Mouse (Mus musculus) CH12F3 (cell line): ENCODE data around the gene Ncapd2.

Experiments used
- in situ Hi-C: fragments of 300-500 bp; cut with MboI; formaldehyde crosslinking; loops from 2 replicates; pipeline ENCODE4 v1.14.3; 2020; ENCODE audit warnings: low sequenced_read_pairs

Gene Ncapd2

GRCm38 (mm10) chr6:125215148-125215954 is 23.9 kb upstream of the Ncapd2 start, which contains the start of gene Vamp1:
Gene Vamp1 (plus strand): TSS chr6:125215551.
- in situ Hi-C loops: no loop called here

GRCm38 (mm10) chr6:125213715-125214114 is 22.2 kb upstream of the Ncapd2 start:
- in situ Hi-C loops: no loop called here

GRCm38 (mm10) chr6:125213129-125213528 is 21.6 kb upstream of the Ncapd2 start:
- in situ Hi-C loops: no loop called here

GRCm38 (mm10) chr6:125212621-125213020 is 21.1 kb upstream of the Ncapd2 start:
- in situ Hi-C loops: no loop called here

GRCm38 (mm10) chr6:125210436-125210835 is 18.9 kb upstream of the Ncapd2 start:
- in situ Hi-C loops: no loop called here

- in situ Hi-C loops: no loop called here
Measured at GRCm38 (mm10) chr6:125197166-125197565, 5.7 kb upstream of the Ncapd2 start.

- in situ Hi-C loops: no loop called here
Measured at GRCm38 (mm10) chr6:125196301-125196700, 4.8 kb upstream of the Ncapd2 start.

GRCm38 (mm10) chr6:125195541-125196075 is 4.1 kb upstream of the Ncapd2 start:
- in situ Hi-C loops: no loop called here

GRCm38 (mm10) chr6:125193390-125193789 is 1.9 kb upstream of the Ncapd2 start:
- in situ Hi-C loops: no loop called here

GRCm38 (mm10) chr6:125192841-125193240 is 1.3 kb upstream of the Ncapd2 start:
- in situ Hi-C loops: no loop called here

GRCm38 (mm10) chr6:125192016-125192714 is 664 bp upstream of the Ncapd2 start:
- in situ Hi-C loops: no loop called here

- in situ Hi-C loops: no loop called here
Measured at GRCm38 (mm10) chr6:125190816-125191215, 685 bp downstream of the Ncapd2 start.

- in situ Hi-C loops: no loop called here
Measured at GRCm38 (mm10) chr6:125186203-125186602, 5.3 kb downstream of the Ncapd2 start.

GRCm38 (mm10) chr6:125182133-125182532 is 9.4 kb downstream of the Ncapd2 start:
- in situ Hi-C loops: no loop called here

GRCm38 (mm10) chr6:125179601-125180000 is 11.9 kb downstream of the Ncapd2 start:
- in situ Hi-C loops: no loop called here

GRCm38 (mm10) chr6:125175469-125175868 is 16.0 kb downstream of the Ncapd2 start:
- in situ Hi-C loops: no loop called here

GRCm38 (mm10) chr6:125173256-125173655 is 18.2 kb downstream of the Ncapd2 start:
- in situ Hi-C loops: no loop called here

GRCm38 (mm10) chr6:125172474-125172873 is 19.0 kb downstream of the Ncapd2 start:
- in situ Hi-C loops: no loop called here

GRCm38 (mm10) chr6:125170194-125170593 is 21.3 kb downstream of the Ncapd2 start:
- in situ Hi-C loops: no loop called here

- in situ Hi-C loops: no loop called here
Measured at GRCm38 (mm10) chr6:125168086-125168485, 23.4 kb downstream of the Ncapd2 start.

GRCm38 (mm10) chr6:125166861-125167650 is 24.4 kb downstream of the Ncapd2 start:
- in situ Hi-C loops: no loop called here
